Mouse (Mus musculus): ENCODE results near the gene Prdx6b.

- TF ChIP-seq CTCF (IDR thresholded peaks at IDR 0.05; ENCODE audit: low read depth, low read length) (no peak), POLR2A (IDR thresholded peaks at IDR 0.05; ENCODE audit: borderline replicate concordance, low read depth, low read length) (no peak; the same call in 1 of the 2 replicates)
Measured at GRCm38 (mm10) chr2:80315242-80316161, 23.2 kb downstream of the Prdx6b start, which contains the start of gene Dnajc10.
